Mouse (Mus musculus) CH12.LX (cell line): ENCODE results near the gene Tktl2.

Experiments used
- CHD2 ChIP-seq: IDR thresholded peaks from 2 replicates; pipeline ENCODE4 v1.6.1; 2011; ENCODE audit warnings: low read length, improper control_type of control experiment
- CTCF ChIP-seq, 2 experiments: IDR thresholded peaks in 1 of 2; conservative IDR thresholded peaks in 1 of 2; 2 replicates each; pipeline ENCODE4 v1.5.1; 2011 to 2012; ENCODE audit warnings: low read depth in 2 of 2, low read length in 2 of 2, improper control_type of control experiment in 1 of 2, inconsistent platforms in 1 of 2, mild to moderate bottlenecking in 1 of 2, moderate library complexity in 1 of 2
- EP300 ChIP-seq: IDR thresholded peaks from 2 replicates; pipeline ENCODE4 v1.6.1; 2011; ENCODE audit warnings: low read length, improper control_type of control experiment
- JUND ChIP-seq: conservative IDR thresholded peaks from 2 replicates; pipeline ENCODE4 v1.6.1; 2011; ENCODE audit warnings: low read depth, low read length, improper control_type of control experiment
- NELFE ChIP-seq: IDR thresholded peaks from 2 replicates; pipeline ENCODE4 v1.6.1; 2011; ENCODE audit warnings: low read depth, low read length, improper control_type of control experiment
- NRF1 ChIP-seq: IDR thresholded peaks from 2 replicates; pipeline ENCODE4 v1.6.1; 2014; ENCODE audit warnings: low read depth, mild to moderate bottlenecking, inconsistent platforms, low read length, improper control_type of control experiment, moderate library complexity
- POLR2A ChIP-seq: IDR thresholded peaks from 2 replicates; pipeline ENCODE4 v1.6.1; 2011; ENCODE audit warnings: low read depth, mild to moderate bottlenecking, improper control_type of control experiment, low read length
- USF1 ChIP-seq: IDR thresholded peaks from 2 replicates; pipeline ENCODE4 v1.6.1; 2014; ENCODE audit warnings: low read depth, mild to moderate bottlenecking, inconsistent platforms, low read length, improper control_type of control experiment

- TF ChIP-seq CHD2 (no peak), POLR2A (no peak), NELFE (no peak), JUND (no peak), USF1 (no peak), NRF1 (no peak), EP300 (no peak), CTCF (conservative IDR thresholded peaks at IDR 0.05 in 1 of 2, IDR thresholded peaks at IDR 0.05 in 1 of 2; ENCODE audit: low read depth in 2 of 2, low read length in 2 of 2) (no peak)
Observed at GRCm38 (mm10) chr8:66488556-66488955, 23.0 kb upstream of the Tktl2 start.
